Mouse (Mus musculus) kidney, adult 2 months (tissue): ENCODE results near the gene Oscp1.

Source experiments
- CTCF ChIP-seq: fragments of 200-500 bp; conservative IDR thresholded peaks from 2 replicates; pipeline ENCODE4 v1.5.1; 2011; ENCODE audit warnings: low read depth, mild to moderate bottlenecking, control low read depth, low read length, moderate library complexity, mixed read lengths; ENCODE audit not compliant: insufficient read depth, insufficient read length
- POLR2A ChIP-seq: fragments of 200-500 bp; IDR thresholded peaks from one replicate; pipeline ENCODE4 v1.6.1; 2011; ENCODE audit warnings: low read depth, low read length, control low read depth

- no peak for TF ChIP-seq POLR2A
- TF ChIP-seq CTCF: no peak
These were observed 34.0 kb upstream of the Oscp1 start, which contains the start of gene Csf3r for GRCm38 (mm10) chr4:126024303-126024900.
